In the genomic region with DNA sequence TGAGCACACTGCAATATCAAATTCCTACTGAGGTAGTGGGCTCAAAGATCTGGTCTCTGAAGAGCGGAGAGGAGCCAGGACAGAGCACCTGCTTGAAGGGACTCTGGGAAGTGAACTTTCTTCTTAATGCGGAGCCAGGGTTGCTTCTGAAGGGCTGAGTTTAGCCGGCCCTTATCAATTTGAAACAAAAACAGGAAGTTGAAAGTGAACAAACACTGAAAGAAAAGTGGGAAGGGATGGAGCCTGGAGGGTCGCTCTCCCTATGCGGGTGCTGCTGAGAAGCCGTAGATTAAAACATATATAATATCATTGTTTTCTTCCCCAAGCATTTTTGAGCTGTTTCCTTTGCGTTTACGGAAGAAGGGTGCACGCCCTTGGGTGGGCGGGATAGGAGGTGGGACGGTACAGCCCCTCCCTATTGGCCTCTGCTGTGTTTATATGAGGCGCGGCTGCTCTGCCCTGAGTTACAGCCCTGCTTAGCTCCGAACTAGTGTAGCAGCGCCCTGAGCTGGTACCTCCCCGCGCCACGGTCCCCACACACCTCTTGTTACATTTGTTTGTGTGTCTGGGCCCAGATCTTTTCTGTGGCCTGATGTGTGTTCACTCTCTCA, we compare ENCODE assay signal across 8 mouse cellular contexts. TPM values are rescaled to one million over a fixed set of nuclear protein-coding genes. Genes with fewer than 3 reads are reported as not detected.
DNase-seq lines count a peak whose midpoint lies in the region.

A gene (plus strand): TSS at position 414 of the 611 bp plus-strand sequence.

- H3K9me3 ChIP-seq in forebrain, embryonic 10.5 days = no peaks in the 10 kb centered on the region
- no peaks in the 10 kb centered on the region for H3K9me3 ChIP-seq in midbrain, embryonic 10.5 days (replicated peaks)

- H3K27ac ChIP-seq in forebrain, embryonic 10.5 days = peak within 1 kb of the TSS; percentile 51; the same call in 1 of the 2 replicates
- peak within 1 kb of the TSS; percentile 42; the same call in 1 of the 2 replicates for H3K27ac ChIP-seq in midbrain, embryonic 10.5 days (replicated peaks)

- peak within 1 kb of the TSS; percentile 48 for H3K4me3 ChIP-seq in forebrain, embryonic 10.5 days
- H3K4me3 ChIP-seq in midbrain, embryonic 10.5 days = peak within 1 kb of the TSS; percentile 50

- peak; percentile 15 for DNase-seq in layer of hippocampus, adult 11-12 months (ENCODE audit: low spot score)
- DNase-seq in layer of hippocampus, postnatal 36 days = no peak
- no peak for DNase-seq in forebrain, embryonic 10.5 days (ENCODE audit: extremely low spot score, low spot score)
- peak; percentile 74 for DNase-seq in heart, postnatal 25 days (ENCODE audit: low spot score)
- DNase-seq in large intestine, adult 2 months (ENCODE audit: low read depth, low spot score) = no peak
- DNase-seq in midbrain, embryonic 10.5 days (ENCODE audit: low spot score) = peak; percentile 28
- peak; percentile 51 to 78 for DNase-seq in spleen, postnatal 10 days (ENCODE audit: low spot score in 2 of 2)
- no peak for DNase-seq in adipocyte (ENCODE audit: low spot score)

- intact Hi-C loops in heart, postnatal 25 days (cut with DNase I) = loop anchor here (2.0 kb wide), 1 partner anchor 18 kb away; a partner anchor contains a TSS

- H3K4me1 ChIP-seq in forebrain, embryonic 10.5 days = peaks cover 10% of the 10 kb centered on the region
- H3K4me1 ChIP-seq in midbrain, embryonic 10.5 days = peaks cover 9% of the 10 kb centered on the region

- peaks cover 8% of the 10 kb centered on the region; the same call in 1 of the 2 replicates for H3K27me3 ChIP-seq in forebrain, embryonic 10.5 days (ENCODE audit: poor library complexity, severe bottlenecking)
- H3K27me3 ChIP-seq in midbrain, embryonic 10.5 days (ENCODE audit: low read depth, poor library complexity, severe bottlenecking) = peaks cover 8% of the 10 kb centered on the region; the same call in 1 of the 2 replicates

- 4% methylated on average over 18 of the region's 18 CpGs for WGBS in forebrain, embryonic 10.5 days
- WGBS in large intestine, adult 2 months = 1% methylated on average over 18 of the region's 18 CpGs
- WGBS in midbrain, embryonic 10.5 days = 5% methylated on average over 18 of the region's 18 CpGs

- H3K36me3 ChIP-seq in forebrain, embryonic 10.5 days (replicated peaks) = no peaks in the 10 kb centered on the region
- no peaks in the 10 kb centered on the region for H3K36me3 ChIP-seq in midbrain, embryonic 10.5 days

RNA-seq across cellular contexts. Expression of the gene that starts here (rescaled TPM):
- total RNA-seq in layer of hippocampus, postnatal 36 days (2021) = 1 to 10 TPM; 3.6 to 3.8 TPM
- 0.48 and 0.86 TPM in 2 replicates for polyA plus RNA-seq in forebrain, embryonic 10.5 days (2016; fragmentation: Nextera tagmentation; extraction: Ambion mirVana)
- total RNA-seq in heart, postnatal 25 days (2021) = 10 to 100 TPM; 10.1 to 11.8 TPM
- polyA plus RNA-seq in large intestine, adult 2 months (2012; rRNA removed) = 24.1 and 58.0 TPM in 2 replicates
- polyA plus RNA-seq in midbrain, embryonic 10.5 days (2016; fragmentation: Nextera tagmentation; extraction: Ambion mirVana) = 0.62 and 0.67 TPM in 2 replicates

Comparison
In these comparisons a context has a peak if more than half of its experiments do, and no peak if none do; other contexts are left out.
1. RNA of the gene that starts here (polyA plus RNA-seq): 24.1 to 58.0 TPM in large intestine, adult 2 months; 0.48 to 0.86 TPM in forebrain, embryonic 10.5 days and 0.62 to 0.67 TPM in midbrain, embryonic 10.5 days; every median in the first group is over 10 times any median in the second.
2. DNase-seq: peak in layer of hippocampus, adult 11-12 months (single experiment), heart, postnatal 25 days (single experiment) and spleen, postnatal 10 days (2 of 2); none in layer of hippocampus, postnatal 36 days (0 of 2), forebrain, embryonic 10.5 days (single experiment), large intestine, adult 2 months (single experiment) and adipocyte (single experiment).
3. Peak in DNase-seq, H3K4me3 ChIP-seq and H3K27ac ChIP-seq in midbrain, embryonic 10.5 days; RNA of the gene not detected or under 1 TPM.